Mouse (Mus musculus): ENCODE measurements around the gene Opcml.

DNA sequence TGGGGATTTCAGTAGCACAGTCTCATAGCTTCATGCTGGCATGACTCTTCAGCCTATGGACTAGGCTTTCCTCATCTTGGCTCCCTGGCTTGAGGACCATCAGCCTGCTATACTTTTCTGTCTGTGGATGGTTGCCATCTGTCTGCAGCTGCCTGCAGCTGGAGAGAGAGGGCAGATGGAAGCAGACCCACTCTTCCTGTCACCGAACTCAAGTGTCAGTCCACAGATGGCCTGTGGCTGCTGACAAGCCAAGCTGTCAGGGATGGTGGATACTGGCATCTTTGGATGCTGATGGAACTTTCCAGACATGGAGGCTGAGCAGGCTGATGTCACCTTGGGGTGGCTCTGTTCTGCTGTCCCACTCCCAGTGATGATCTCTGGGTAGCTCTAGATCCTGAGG is 6.0 kb downstream of the Opcml start:
- TF ChIP-seq POLR2A (IDR thresholded peaks at IDR 0.05; ENCODE audit: extremely low read depth, insufficient read depth, low read length) (no peak), CTCF (IDR thresholded peaks at IDR 0.05; ENCODE audit: low read depth, low read length) (no peak)

Data from liver, adult 2 months (tissue).